In genomic region chr3:84090982-84091381, GRCm38 (mm10) we compare ENCODE assay signal across 8 mouse cellular contexts. TPM values are rescaled to one million over a fixed set of nuclear protein-coding genes. Genes with fewer than 3 reads are reported as not detected.
A peak's percentile ranks its signal among the peaks of the same experiment; 100 is the strongest.
DNase-seq lines count a peak whose midpoint lies in the region; ATAC-seq and TF ChIP-seq lines count a peak whose summit lies in the region.

No protein-coding gene starts in this region.

- DNase-seq in heart, adult 2 months = no peak
- DNase-seq in heart, adult 11 months = no peak
- DNase-seq in cerebellum, postnatal 14 days = peak; percentile 31 to 50
- DNase-seq in liver, adult 2 months (ENCODE audit: extremely low read depth, low read depth, low spot score) = peak; percentile 64
- no peak for DNase-seq in heart, postnatal 25 days (ENCODE audit: low spot score)
- DNase-seq in right cerebral cortex, postnatal 36 days (ENCODE audit: low spot score in 2 of 2) = no peak

- WGBS in heart, adult 2 months = 33% methylated on average over 2 of the region's 2 CpGs
- 2% methylated on average over 2 of the region's 2 CpGs for whole genome bisulfite sequencing in liver, adult 2 months
- WGBS in stomach, embryonic 15.5 days = 37% methylated on average over 2 of the region's 2 CpGs

- no peak for TF ChIP-seq EP300 in heart, adult 2 months (IDR thresholded peaks at IDR 0.05; ENCODE audit: insufficient read depth, low read depth, low read length)

- no peaks in the 10 kb centered on the region for H3K9me3 ChIP-seq in E14TG2a.4 (ENCODE audit: low read length)
- no peaks in the 10 kb centered on the region for H3K9me3 ChIP-seq in stomach, embryonic 15.5 days

- peak; percentile 65 for TF ChIP-seq CTCF in heart, adult 2 months (IDR thresholded peaks at IDR 0.05)
- peak; percentile 41 for TF ChIP-seq CTCF in E14TG2a.4 (conservative IDR thresholded peaks at IDR 0.05; ENCODE audit: low read length)
- TF ChIP-seq CTCF in liver, adult 2 months (IDR thresholded peaks at IDR 0.05; ENCODE audit: low read depth, low read length) = peak; percentile 55; the same call in 1 of the 2 replicates

- H3K4me1 ChIP-seq in heart, adult 2 months (ENCODE audit: control insufficient read depth, insufficient read depth, low read length) = no peaks in the 10 kb centered on the region
- no peaks in the 10 kb centered on the region for H3K4me1 ChIP-seq in E14TG2a.4 (replicated peaks; ENCODE audit: low read depth, low read length)
- H3K4me1 ChIP-seq in liver, adult 2 months (ENCODE audit: control insufficient read depth, insufficient read depth, low read length) = 0 out of 2 replicates have a peak, but pooled peaks cover 2% of the 10 kb centered on the region
- H3K4me1 ChIP-seq in stomach, embryonic 15.5 days = no peaks in the 10 kb centered on the region

- no peaks in the 10 kb centered on the region for H3K27me3 ChIP-seq in heart, adult 2 months (ENCODE audit: control insufficient read depth, insufficient read depth, low read length)
- no peaks in the 10 kb centered on the region for H3K27me3 ChIP-seq in E14TG2a.4 (ENCODE audit: insufficient read depth, low read length)
- no peaks in the 10 kb centered on the region for H3K27me3 ChIP-seq in liver, adult 2 months (ENCODE audit: control insufficient read depth, insufficient read depth, low read length)
- H3K27me3 ChIP-seq in stomach, embryonic 15.5 days (replicated peaks) = no peaks in the 10 kb centered on the region

- intact Hi-C loops in heart, adult 2 months (cut with DNase I) = loop anchor here (5.0 kb wide), 1 partner anchor 61 kb away; no protein-coding TSS in a partner anchor
- intact Hi-C loops in heart, postnatal 25 days (cut with DNase I) = no loop called here

- no peak overlapping the region for H3K4me2 ChIP-seq in stomach, embryonic 15.5 days

- no peaks in the 10 kb centered on the region for H3K36me3 ChIP-seq in heart, adult 2 months (ENCODE audit: control insufficient read depth, insufficient read depth, low read length)
- peaks cover 19% of the 10 kb centered on the region for H3K36me3 ChIP-seq in E14TG2a.4 (ENCODE audit: insufficient read depth, low read length)
- H3K36me3 ChIP-seq in liver, adult 2 months (ENCODE audit: control insufficient read depth, insufficient read depth, low read length) = no peaks in the 10 kb centered on the region
- no peaks in the 10 kb centered on the region for H3K36me3 ChIP-seq in stomach, embryonic 15.5 days

- no peak for TF ChIP-seq POLR2A in heart, adult 2 months (IDR thresholded peaks at IDR 0.05; ENCODE audit: insufficient read depth, low read depth, low read length)
- no peak for TF ChIP-seq POLR2A in liver, adult 2 months (IDR thresholded peaks at IDR 0.05; ENCODE audit: extremely low read depth, insufficient read depth, low read length)

- peak; percentile 56; the same call in 1 of the 2 replicates for ATAC-seq in stomach, embryonic 15.5 days (ENCODE audit: insufficient read depth, low FRiP score, low read depth)

- no peak overlapping the region for H3K4me3 ChIP-seq in heart, adult 2 months
- H3K4me3 ChIP-seq in E14TG2a.4 (replicated peaks; ENCODE audit: low read length) = no peak overlapping the region
- no peak overlapping the region for H3K4me3 ChIP-seq in liver, adult 2 months (ENCODE audit: insufficient read depth, low read depth, low read length)
- no peak overlapping the region for H3K4me3 ChIP-seq in stomach, embryonic 15.5 days (replicated peaks)

- H3K9ac ChIP-seq in heart, adult 2 months (ENCODE audit: low read depth, low read length) = no peak overlapping the region
- no peak overlapping the region for H3K9ac ChIP-seq in liver, adult 2 months (ENCODE audit: low read depth, low read length)
- H3K9ac ChIP-seq in stomach, embryonic 15.5 days = no peak overlapping the region

- H3K79me2 ChIP-seq in heart, adult 2 months (replicated peaks; ENCODE audit: control insufficient read depth, insufficient read depth, low read length) = no peaks in the 10 kb centered on the region
- H3K79me2 ChIP-seq in liver, adult 2 months (ENCODE audit: control insufficient read depth, insufficient read depth, low read length) = no peaks in the 10 kb centered on the region

- H3K27ac ChIP-seq in heart, adult 2 months = no peak overlapping the region
- no peak overlapping the region for H3K27ac ChIP-seq in liver, adult 2 months (replicated peaks; ENCODE audit: insufficient read depth, low read depth, low read length)
- H3K27ac ChIP-seq in stomach, embryonic 15.5 days = no peak overlapping the region

RNA-seq across cellular contexts. Expression of gene Tmem131l, which starts 51.0 kb away (rescaled TPM):
- 10 to 100 TPM; 22.0 to 23.4 TPM for total RNA-seq in heart, adult 2 months (2021)
- 17.3 and 18.1 TPM in 2 replicates for polyA plus RNA-seq in heart, adult 2 months (2012; rRNA removed)
- 21.1 and 24.9 TPM in 2 replicates for total RNA-seq in liver, adult 2 months (2014; rRNA removed)
- 10.7 and 15.3 TPM in 2 replicates for polyA plus RNA-seq in liver, adult 2 months (2012; rRNA removed)
- polyA plus RNA-seq in stomach, embryonic 15.5 days (2015; fragmentation: Nextera tagmentation; extraction: Ambion mirVana) = 40.2 and 44.9 TPM in 2 replicates
- total RNA-seq in heart, postnatal 25 days (2021) = 10 to 100 TPM; 19.4 to 20.8 TPM

Comparison
In these comparisons a context has a peak if more than half of its experiments do, and no peak if none do; other contexts are left out.
1. DNase-seq: peak in cerebellum, postnatal 14 days (2 of 2) and liver, adult 2 months (single experiment); none in heart, adult 2 months (0 of 2), heart, adult 11 months (single experiment), heart, postnatal 25 days (single experiment) and right cerebral cortex, postnatal 36 days (0 of 2).
2. Peak in every context shown above with its lines, with median percentiles within 50 percentile points of each other: CTCF ChIP-seq.